Mouse (Mus musculus): ENCODE measurements at regions not wholly inside any gene's neighbourhood (a gene's known extent, or its start where the extent isn't known, plus 50 kb on each side); places are given as distances from the start of the nearest gene placed in this dataset.

DNA sequence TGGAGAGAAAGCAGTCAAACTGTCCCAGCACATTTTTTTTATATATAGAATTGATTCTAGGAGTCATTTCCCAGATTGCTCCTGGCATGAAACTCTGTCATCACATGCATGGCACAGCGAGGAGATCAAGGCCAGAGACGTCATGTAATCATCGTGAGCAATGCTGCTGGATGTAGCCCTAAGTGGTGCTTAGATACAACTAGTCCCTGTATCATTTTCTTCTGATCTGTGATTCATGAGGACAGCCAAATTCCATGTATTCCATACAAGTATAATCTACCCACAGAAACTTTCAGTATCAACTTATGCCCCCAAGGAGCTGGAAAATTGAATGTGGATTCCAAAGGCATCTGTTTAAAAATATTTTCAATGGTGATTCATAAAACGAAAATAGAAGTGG lies 87.6 kb upstream of the Prr30 start:
- 89% methylated on average over 4 of the region's 4 CpGs for WGBS
- Histone ChIP-seq H3K36me3 (ENCODE audit: control insufficient read depth, insufficient read depth, low read length) (no peaks in the 10 kb centered on the region), H3K4me3 (ENCODE audit: control insufficient read depth, insufficient read depth, low read length) (no peak overlapping the region), H3K27me3 (ENCODE audit: control insufficient read depth, insufficient read depth, low read length) (no peaks in the 10 kb centered on the region), H3K4me1 (replicated peaks; ENCODE audit: control insufficient read depth, insufficient read depth, low read length) (no peaks in the 10 kb centered on the region), H3K27ac (ENCODE audit: control insufficient read depth, insufficient read depth, low read length) (no peak overlapping the region)
- no peak for TF ChIP-seq POLR2A (IDR thresholded peaks at IDR 0.05; ENCODE audit: control insufficient read depth, extremely low read depth, insufficient read depth, low read length, poor library complexity)
- no peak for TF ChIP-seq CTCF (IDR thresholded peaks at IDR 0.05; ENCODE audit: borderline replicate concordance, control insufficient read depth, extremely low read depth, insufficient read depth, low read length, poor library complexity)
- no peak for DNase-seq

DNA sequence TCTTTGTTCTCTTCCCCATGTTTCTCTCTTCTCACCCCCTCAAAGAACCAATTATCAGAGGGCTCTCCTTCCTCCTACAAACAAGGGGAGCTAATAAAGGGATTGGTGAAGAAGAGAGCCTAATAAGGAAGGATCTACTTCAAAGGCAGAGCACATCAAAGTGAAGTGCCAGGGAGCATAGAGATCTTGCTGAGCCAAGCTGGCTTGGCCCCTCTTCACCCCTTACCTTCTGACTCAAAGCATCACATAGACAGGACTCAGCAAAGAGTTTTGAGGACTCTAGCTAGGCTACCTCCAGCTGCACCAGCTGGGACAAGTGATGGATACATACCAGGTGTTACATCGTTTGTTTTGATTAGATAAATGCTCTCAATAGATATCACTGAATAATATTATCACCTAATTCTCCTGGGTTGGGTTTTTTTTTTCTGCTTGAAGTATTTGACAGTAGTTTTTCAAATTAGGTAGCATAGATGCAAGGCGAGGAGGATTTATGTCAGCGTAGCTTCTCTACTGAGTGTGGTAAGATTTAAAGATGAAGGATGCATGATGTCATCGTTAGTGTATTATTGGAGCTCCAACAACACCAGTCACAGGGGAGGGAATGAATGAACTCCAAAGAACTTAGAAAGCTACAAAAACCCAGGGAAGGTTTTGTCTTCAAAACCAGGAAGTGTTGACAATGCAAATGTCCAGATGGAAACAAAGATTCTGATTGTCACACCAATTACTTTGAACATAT lies 69.1 kb upstream of the Prr30 start:
- no peak overlapping the region for H3K27ac ChIP-seq (ENCODE audit: control insufficient read depth, insufficient read depth, low read length)
- H3K4me1 ChIP-seq (replicated peaks; ENCODE audit: control insufficient read depth, insufficient read depth, low read length), result no peaks in the 10 kb centered on the region
- no peak for DNase-seq
- no peaks in the 10 kb centered on the region for H3K36me3 ChIP-seq (ENCODE audit: control insufficient read depth, insufficient read depth, low read length)
- H3K4me3 ChIP-seq (ENCODE audit: control insufficient read depth, insufficient read depth, low read length), result no peak overlapping the region
- WGBS, result 67% methylated on average over 4 of the region's 4 CpGs
- H3K27me3 ChIP-seq (ENCODE audit: control insufficient read depth, insufficient read depth, low read length), result no peaks in the 10 kb centered on the region
- TF ChIP-seq CTCF (IDR thresholded peaks at IDR 0.05; ENCODE audit: borderline replicate concordance, control insufficient read depth, extremely low read depth, insufficient read depth, low read length, poor library complexity), result no peak
- no peak for TF ChIP-seq POLR2A (IDR thresholded peaks at IDR 0.05; ENCODE audit: control insufficient read depth, extremely low read depth, insufficient read depth, low read length, poor library complexity)

DNA sequence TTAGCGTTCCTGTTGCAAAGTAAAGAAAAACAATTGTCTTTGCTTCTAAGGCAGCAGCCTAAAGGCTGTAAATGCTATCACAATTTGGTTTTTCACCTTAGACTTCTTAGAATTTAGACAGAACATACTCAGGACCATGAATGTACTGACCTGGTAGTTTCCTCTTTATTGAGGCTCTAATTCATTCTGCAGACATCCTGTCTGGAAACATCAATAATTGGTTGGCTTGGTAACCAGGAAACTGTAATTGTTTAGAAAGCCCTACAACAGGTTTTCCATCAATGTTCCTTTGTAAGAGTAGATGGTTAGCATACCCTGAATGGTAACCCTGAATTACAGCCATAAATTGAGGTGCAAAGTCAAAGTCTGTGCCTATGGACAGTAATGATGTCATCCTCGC lies 67.4 kb upstream of the Prr30 start:
- TF ChIP-seq CTCF (IDR thresholded peaks at IDR 0.05; ENCODE audit: borderline replicate concordance, control insufficient read depth, extremely low read depth, insufficient read depth, low read length, poor library complexity) (no peak), POLR2A (IDR thresholded peaks at IDR 0.05; ENCODE audit: control insufficient read depth, extremely low read depth, insufficient read depth, low read length, poor library complexity) (no peak)
- H3K4me3 ChIP-seq (ENCODE audit: control insufficient read depth, insufficient read depth, low read length), result no peak overlapping the region
- no peak overlapping the region for H3K27ac ChIP-seq (ENCODE audit: control insufficient read depth, insufficient read depth, low read length)
- no peaks in the 10 kb centered on the region for H3K4me1 ChIP-seq (replicated peaks; ENCODE audit: control insufficient read depth, insufficient read depth, low read length)
- no peaks in the 10 kb centered on the region for H3K27me3 ChIP-seq (ENCODE audit: control insufficient read depth, insufficient read depth, low read length)
- 91% methylated on average over 2 of the region's 2 CpGs for WGBS
- no peak for DNase-seq
- no peaks in the 10 kb centered on the region for H3K36me3 ChIP-seq (ENCODE audit: control insufficient read depth, insufficient read depth, low read length)

All from thymus, adult 2 months (tissue).